Mouse (Mus musculus) bone marrow, adult 2 months (tissue): ENCODE data around the gene Ankrd36. TPM values are rescaled to one million over a fixed set of nuclear protein-coding genes. Genes with fewer than 3 reads are reported as not detected.
"Not testable (repeated sequence)": the region's sequence is repeated elsewhere in the genome, so short reads cannot be mapped to it uniquely, and the experiment has no call there.

Experiments
- H3K27ac ChIP-seq: fragments of 200-500 bp; 2 replicates; pipeline ENCODE4 v1.5.1; 2012; ENCODE audit warnings: low read depth, mild to moderate bottlenecking, control low read depth, inconsistent platforms, low read length; ENCODE audit not compliant: control insufficient read depth, poor library complexity, insufficient read depth
- H3K4me1 ChIP-seq: fragments of 200-500 bp; 2 replicates; pipeline ENCODE4 v1.6.1; 2011; ENCODE audit warnings: low read length; ENCODE audit not compliant: control insufficient read depth, insufficient read depth
- H3K4me3 ChIP-seq: fragments of 200-500 bp; replicated peaks from 2 replicates; pipeline ENCODE3; 2011; ENCODE audit warnings: mild to moderate bottlenecking, low read depth, low read length, control low read depth; ENCODE audit not compliant: control insufficient read depth
- CTCF ChIP-seq: fragments of 200-500 bp; IDR thresholded peaks from 2 replicates; pipeline ENCODE4 v1.5.1; 2011; ENCODE audit warnings: low read length, control low read depth; ENCODE audit not compliant: control insufficient read depth, insufficient read depth
- POLR2A ChIP-seq: fragments of 200-500 bp; IDR thresholded peaks from 2 replicates; pipeline ENCODE4 v1.6.1; 2011; ENCODE audit warnings: low read depth, mild to moderate bottlenecking, control low read depth, low read length, borderline replicate concordance; ENCODE audit not compliant: control insufficient read depth
- WGBS: fragments of 180-500 bp; shearing (Covaris S2); methylation state at CpG from one replicate; pipeline ENCODE4 v1.1.7; 2018; 5-methylcytosine and 5-hydroxymethylcytosine counted together
- polyA plus RNA-seq: library from polyadenylated mRNA; stranded (reverse); fragments of >200 nt; gene quantifications from 2 replicates; pipeline ENCODE4 v1.2.4, GENCODE M21; 2011; ENCODE audit warnings: low replicate concordance; ENCODE audit not compliant: missing spikeins, insufficient read depth, insufficient read length

Gene Ankrd36
- polyA plus RNA-seq, 1 experiment = not detected

DNA sequence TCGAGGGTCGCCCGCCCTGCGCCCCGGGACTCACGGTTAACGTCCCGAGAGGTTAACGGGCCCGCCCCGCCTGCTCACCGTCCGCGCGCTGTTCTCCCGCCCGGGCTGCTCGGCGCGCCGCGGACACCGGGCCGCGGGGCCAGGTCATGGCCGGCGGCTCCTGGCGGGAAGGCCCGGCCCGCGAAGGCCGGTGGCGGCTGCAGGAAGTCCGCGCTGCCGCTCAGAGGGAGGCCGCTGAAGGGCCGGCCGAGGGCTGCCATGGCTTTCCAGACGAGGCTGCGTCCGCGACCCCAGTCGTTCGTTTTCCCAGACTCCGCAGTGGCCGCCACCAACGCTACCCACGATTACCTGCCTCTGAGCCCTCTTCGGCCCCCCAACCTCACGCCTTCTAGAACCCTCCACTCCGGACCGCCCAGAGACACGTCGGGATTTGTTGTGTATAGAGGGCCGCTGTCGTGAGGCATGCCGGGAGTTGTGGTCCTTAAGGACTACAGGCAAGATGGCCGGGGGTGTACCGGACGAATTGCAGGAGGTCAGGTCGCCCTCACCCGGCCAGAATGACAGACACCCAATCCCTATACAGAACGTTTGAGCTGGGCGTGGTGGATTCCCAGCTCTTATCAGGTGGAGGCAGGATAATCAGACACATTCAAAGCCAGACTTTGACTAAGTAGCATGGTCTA is 27.5 kb upstream of the Ankrd36 start, which contains the start of gene Ccdc117:
TSS of gene Ccdc117 (minus strand) at position 389 of the 683 bp plus-strand sequence.
- under 1% methylated on average over 58 of the region's 65 CpGs for WGBS
- Histone ChIP-seq H3K27ac (peak within 1 kb of the TSS; percentile 80), H3K4me3 (peak within 1 kb of the TSS; percentile 86), H3K4me1 (peaks cover 3% of the 10 kb centered on the region; the same call in 1 of the 2 replicates)
- TF ChIP-seq CTCF = peak; percentile 52
- TF ChIP-seq POLR2A = peak; percentile 89; the same call in 1 of the 2 replicates

DNA sequence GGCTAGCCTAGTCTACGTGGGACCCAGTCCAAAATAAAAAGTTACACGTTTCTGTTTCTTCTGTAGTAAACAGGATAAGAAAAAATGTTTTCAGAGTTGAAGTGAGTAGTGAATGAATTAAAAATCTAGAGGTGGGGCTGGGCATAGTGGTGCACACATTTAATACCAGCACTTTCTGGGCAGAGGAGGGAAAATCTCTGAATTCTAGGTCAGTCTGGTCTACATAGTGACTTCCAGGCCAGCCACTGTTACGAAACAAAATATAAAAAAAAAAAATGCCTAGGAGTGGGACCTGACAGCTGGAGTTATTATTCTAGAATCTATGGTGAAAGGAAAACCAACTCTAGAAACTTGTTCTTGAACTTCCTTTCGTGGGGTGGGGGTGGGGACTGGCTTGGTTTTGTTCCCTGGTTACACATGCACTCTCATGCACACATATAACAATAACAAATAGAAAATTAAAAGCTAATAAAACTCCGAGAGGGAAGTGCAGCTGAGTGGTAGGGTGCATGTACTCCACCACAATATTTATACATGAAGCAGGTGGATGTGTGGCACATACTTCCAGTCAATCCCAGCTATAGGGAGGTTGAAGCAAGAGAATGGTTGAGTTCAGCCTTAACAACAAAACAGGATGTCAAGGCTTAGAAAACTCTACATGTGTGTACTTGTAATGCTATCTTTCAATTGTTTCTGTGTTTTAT is 26.9 kb upstream of the Ankrd36 start:
- Histone ChIP-seq H3K27ac (no peak overlapping the region), H3K4me3 (peak overlapping the region; percentile 86), H3K4me1 (peaks cover 3% of the 10 kb centered on the region; the same call in 1 of the 2 replicates)
- 24% methylated on average over 5 of the region's 5 CpGs for WGBS
- no peak for TF ChIP-seq CTCF
- no peak for TF ChIP-seq POLR2A

DNA sequence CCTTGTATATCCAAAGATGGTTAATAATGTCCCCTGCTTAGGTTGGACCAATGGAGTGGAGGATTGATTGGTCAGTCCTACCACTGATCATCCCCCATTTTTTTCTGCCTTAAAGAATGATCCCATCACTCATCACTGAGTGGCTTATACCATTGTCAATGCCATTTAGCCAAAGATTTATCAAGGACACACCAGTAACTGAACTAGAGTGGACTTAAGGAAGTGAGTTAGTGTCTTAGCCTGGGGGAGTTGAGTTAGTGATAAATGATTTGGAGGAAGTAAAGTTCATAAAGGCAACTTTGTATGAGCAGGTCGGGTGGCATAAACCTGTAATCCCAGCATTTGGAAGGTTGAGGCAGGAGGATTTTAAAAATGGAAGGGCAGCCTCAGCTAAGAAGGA is 26.2 kb upstream of the Ankrd36 start:
- Histone ChIP-seq H3K4me3 (no peak overlapping the region), H3K4me1 (peaks cover 3% of the 10 kb centered on the region; the same call in 1 of the 2 replicates), H3K27ac (no peak overlapping the region)
- 57% methylated on average over 1 of the region's 1 CpGs for WGBS
- TF ChIP-seq POLR2A = no peak

DNA sequence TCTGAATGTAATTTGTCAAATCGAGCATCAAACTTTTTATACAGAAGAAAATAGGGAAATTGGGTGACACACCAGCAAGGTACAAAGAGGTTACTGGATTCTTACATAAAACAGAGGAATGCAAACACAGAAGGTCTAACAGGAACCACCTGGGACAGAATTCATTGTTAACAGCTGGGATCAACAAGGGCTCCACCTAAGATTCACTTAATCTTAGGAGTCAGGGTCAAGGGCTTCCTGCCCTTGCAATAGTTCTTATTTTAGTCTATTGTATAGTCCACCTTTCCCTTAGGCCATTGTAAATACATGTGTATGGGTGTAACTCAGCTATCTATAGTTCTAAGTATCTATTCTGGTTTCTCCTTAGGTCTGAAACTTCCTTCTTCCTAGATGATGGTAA is 24.8 kb upstream of the Ankrd36 start:
- H3K4me3 ChIP-seq, H3K27ac ChIP-seq, H3K4me1 ChIP-seq: not testable (repeated sequence)
- WGBS = 85% methylated on average over 1 of the region's 1 CpGs

DNA sequence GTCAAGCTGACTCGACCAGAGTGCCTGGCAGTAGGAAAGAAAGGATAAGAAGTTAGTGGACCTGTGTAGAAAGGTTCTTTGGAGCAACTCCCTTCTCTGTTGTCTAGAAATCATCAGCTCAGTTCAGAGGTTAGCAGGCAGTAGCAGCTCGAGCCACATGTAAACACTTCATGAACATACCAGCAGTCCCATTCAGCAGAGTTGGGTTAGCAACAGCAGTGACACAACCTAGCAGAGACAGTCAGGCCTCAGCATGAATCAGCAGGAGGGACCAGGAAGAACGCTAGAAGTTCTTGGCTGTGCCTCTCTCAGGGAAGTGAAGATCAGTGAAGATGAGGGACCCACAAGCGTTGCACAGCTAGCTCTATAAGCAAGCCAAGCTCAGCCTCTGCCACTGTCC is 24.0 kb upstream of the Ankrd36 start:
- Histone ChIP-seq H3K27ac (no peak overlapping the region), H3K4me3 (no peak overlapping the region), H3K4me1 (peaks cover under 1% of the 10 kb centered on the region; the same call in 1 of the 2 replicates)
- WGBS = 59% methylated on average over 4 of the region's 4 CpGs
- TF ChIP-seq CTCF (no peak), POLR2A (no peak)

DNA sequence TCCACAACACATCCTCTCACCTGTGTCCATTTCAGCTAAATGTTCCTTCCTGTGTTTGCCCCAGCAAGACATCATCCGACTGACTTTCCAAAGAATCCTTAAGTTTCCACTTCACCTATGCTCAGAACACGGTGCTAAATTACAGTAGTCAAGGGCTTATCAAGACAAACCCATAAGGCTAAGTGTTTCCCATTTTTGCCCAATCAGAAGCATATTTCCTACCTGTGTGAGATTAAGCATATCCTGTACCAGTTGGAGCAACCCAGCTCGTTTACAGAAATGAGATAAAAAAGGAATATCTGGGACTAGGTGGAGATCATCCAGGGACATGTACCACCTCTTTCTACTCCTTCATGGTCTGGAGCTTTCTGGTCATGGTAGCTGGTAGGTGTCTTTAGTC is 22.8 kb upstream of the Ankrd36 start:
- Histone ChIP-seq H3K27ac (no peak overlapping the region), H3K4me3 (no peak overlapping the region), H3K4me1 (no peaks in the 10 kb centered on the region; the same call in 1 of the 2 replicates)
- TF ChIP-seq POLR2A (no peak), CTCF (no peak)
- WGBS = 58% methylated on average over 3 of the region's 3 CpGs

DNA sequence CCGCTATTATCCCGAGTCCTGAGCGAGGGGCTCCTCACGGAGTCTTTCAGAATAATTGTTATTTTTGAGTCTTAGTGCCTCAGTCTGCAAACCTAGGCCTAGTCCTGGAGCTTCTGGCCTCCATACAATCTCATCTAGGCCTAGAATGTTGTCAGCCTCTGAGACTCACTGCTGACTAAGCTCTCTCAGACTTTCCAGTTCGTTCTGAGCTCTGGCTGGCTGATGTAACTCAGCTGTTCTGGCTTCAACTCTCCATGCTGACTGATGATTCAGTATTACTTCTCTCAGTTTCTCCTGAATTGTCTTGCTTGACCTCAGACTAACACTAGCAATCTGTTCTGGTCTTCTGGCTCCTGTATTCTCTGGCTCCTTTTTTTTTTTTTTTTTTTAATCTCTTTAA is 18.1 kb upstream of the Ankrd36 start:
- Histone ChIP-seq H3K27ac (no peak overlapping the region), H3K4me1 (no peaks in the 10 kb centered on the region), H3K4me3 (no peak overlapping the region)
- 87% methylated on average over 5 of the region's 5 CpGs for WGBS
- TF ChIP-seq POLR2A = no peak
- no peak for TF ChIP-seq CTCF

DNA sequence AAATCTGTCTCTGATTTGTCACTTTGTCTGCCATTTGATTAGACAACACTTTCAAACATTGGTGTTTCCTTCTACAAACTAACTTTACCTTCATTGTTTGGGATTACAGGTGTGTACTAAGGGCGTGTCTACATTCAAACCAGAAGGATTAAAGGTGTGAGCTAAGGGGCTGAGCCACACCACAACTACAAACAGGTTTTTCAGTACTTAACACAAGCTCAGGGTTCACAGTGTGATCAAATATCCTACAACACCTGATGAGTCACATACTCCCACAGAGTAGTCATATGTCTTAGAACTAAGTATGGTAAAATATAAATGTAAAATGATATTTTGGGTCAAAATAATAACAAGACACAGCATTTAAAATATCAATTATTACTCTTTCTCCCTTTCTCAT is 17.6 kb upstream of the Ankrd36 start:
- H3K4me1 ChIP-seq = no peaks in the 10 kb centered on the region
- no peak for TF ChIP-seq POLR2A
- no peak for TF ChIP-seq CTCF
- no peak overlapping the region for H3K27ac ChIP-seq
- no peak overlapping the region for H3K4me3 ChIP-seq
- 76% methylated on average over 1 of the region's 1 CpGs for WGBS
